Mouse (Mus musculus) cerebellum, adult 9-10 months (tissue): ENCODE measurements around the gene Stom.

Source experiments
- DNase-seq: peaks from one replicate; pipeline ENCODE4 v3.0.0; 2022

Stom gene

GRCm38 (mm10) chr2:35270531-35270984 is 66.2 kb downstream of the Stom start:
- peak; percentile 46 for DNase-seq

GRCm38 (mm10) chr2:35269716-35270260 is 67.0 kb downstream of the Stom start:
- no peak for DNase-seq

DNA sequence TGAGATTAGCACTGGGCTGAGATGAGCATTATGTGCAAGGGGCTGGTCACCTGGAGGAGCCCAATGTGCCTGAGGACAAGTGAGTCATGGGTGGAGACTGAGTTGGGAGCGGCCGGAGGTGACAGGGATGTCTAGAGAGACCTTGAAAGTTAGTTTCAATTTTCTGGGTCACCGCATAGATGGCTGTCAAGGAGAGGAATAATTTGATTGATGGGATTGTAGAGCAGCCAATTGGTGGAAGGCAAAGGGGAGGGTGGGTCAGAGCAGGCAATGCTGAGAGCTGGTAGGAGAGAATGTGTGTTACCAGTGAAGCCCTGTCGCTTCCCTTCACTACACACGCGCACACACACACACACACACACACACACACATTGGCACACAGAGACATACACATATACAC is 67.6 kb downstream of the Stom start:
- no peak for DNase-seq

- DNase-seq, result no peak
Measured at GRCm38 (mm10) chr2:35267876-35268566, 68.8 kb downstream of the Stom start.

- no peak for DNase-seq
Measured at GRCm38 (mm10) chr2:35267156-35267875, 69.5 kb downstream of the Stom start.

DNA sequence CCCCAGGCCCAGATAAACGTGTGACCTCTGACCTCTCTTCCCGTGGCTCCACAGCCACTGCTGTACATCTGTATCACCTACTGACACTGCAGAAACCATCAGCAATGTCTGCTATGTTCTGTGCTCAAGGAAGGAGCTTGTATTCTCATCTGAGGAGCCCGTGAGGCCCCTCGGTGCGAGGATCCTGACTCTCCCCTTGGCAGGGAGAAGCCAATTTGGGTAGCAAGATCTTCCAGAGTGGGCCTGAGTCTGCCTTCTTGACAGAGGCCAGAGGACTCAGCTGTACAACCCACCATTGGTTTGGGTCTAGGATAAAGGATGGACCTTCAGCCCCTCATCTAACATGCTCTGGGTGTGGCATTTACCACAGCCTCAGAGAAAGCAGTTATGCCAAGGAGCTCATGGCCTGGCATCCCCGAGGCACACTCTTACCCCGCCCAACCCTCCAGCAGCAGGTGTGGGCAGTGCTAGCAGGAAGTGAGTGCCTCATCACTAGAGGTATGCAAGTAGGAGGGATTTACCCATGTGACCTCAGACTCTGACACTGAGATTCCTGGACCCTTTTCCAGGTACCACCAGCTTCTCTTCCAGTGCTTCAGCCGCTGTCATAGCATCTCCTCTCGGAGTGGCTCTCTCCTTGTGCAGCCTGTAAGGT is 70.4 kb downstream of the Stom start:
- DNase-seq, result no peak

GRCm38 (mm10) chr2:35265775-35266174 is 71.0 kb downstream of the Stom start:
- no peak for DNase-seq

- DNase-seq, result no peak
Measured at GRCm38 (mm10) chr2:35265296-35265695, 71.5 kb downstream of the Stom start.

- DNase-seq, result no peak
Measured at GRCm38 (mm10) chr2:35264095-35264494, 72.7 kb downstream of the Stom start.
